Mouse (Mus musculus) heart, postnatal 4 days (tissue): ENCODE results near the gene Tmsb15l. TPM values are rescaled to one million over a fixed set of nuclear protein-coding genes. Genes with fewer than 3 reads are reported as not detected.
"Not testable (repeated sequence)": the region's sequence is repeated elsewhere in the genome, so short reads cannot be mapped to it uniquely, and the experiment has no call there.

ENCODE experiments used
- DNase-seq: peaks from one replicate; pipeline ENCODE4 v3.0.0; 2021
- total RNA-seq, 2 experiments: library from RNA; stranded (reverse); gene quantifications; 2 replicates each; pipeline ENCODE4 v1.2.3; 2021

The Tmsb15l gene
- under 1 TPM in 1 of 2 experiments, not detected in 1; 0.36 TPM for total RNA-seq

- DNase-seq, result no peak
These were observed at the start of gene Tmsb15l, which contains the start of gene Tmsb15b1 for GRCm38 (mm10) chrX:136976424-136977084. Gene Tmsb15l (minus strand): TSS chrX:136976869. Gene Tmsb15b1 (minus strand): TSS chrX:136976874.

GRCm38 (mm10) chrX:137019310-137019709 is 42.6 kb upstream of the Tmsb15l start:
- peak; percentile 67 for DNase-seq

GRCm38 (mm10) chrX:137017668-137018067 is 41.0 kb upstream of the Tmsb15l start:
- no peak for DNase-seq

GRCm38 (mm10) chrX:137015099-137015709 is 38.5 kb upstream of the Tmsb15l start:
- DNase-seq, result peak; percentile 46

GRCm38 (mm10) chrX:136996256-136996655 is 19.6 kb upstream of the Tmsb15l start:
- DNase-seq, result no peak

- no peak for DNase-seq
These were observed 17.0 kb upstream of the Tmsb15l start for GRCm38 (mm10) chrX:136993641-136994040.

GRCm38 (mm10) chrX:136992978-136993547 is 16.4 kb upstream of the Tmsb15l start, which contains the start of gene Zcchc18:
Gene Zcchc18 (plus strand): TSS chrX:136993155.
- peak; percentile 45 for DNase-seq

GRCm38 (mm10) chrX:136992191-136992965 is 15.7 kb upstream of the Tmsb15l start:
- DNase-seq, result no peak

GRCm38 (mm10) chrX:136991274-136991673 is 14.6 kb upstream of the Tmsb15l start:
- DNase-seq, result no peak

- no peak for DNase-seq
These were observed 9.4 kb upstream of the Tmsb15l start for GRCm38 (mm10) chrX:136986039-136986438.

- DNase-seq, result no peak
These were observed 1.9 kb upstream of the Tmsb15l start for GRCm38 (mm10) chrX:136978616-136979015.

GRCm38 (mm10) chrX:136975397-136975796 is 1.3 kb downstream of the Tmsb15l start, which contains the start of gene Tmsb15b2:
Gene Tmsb15b2 (minus strand): TSS chrX:136975497.
- not testable (repeated sequence) for DNase-seq

GRCm38 (mm10) chrX:136959688-136960087 is 17.0 kb downstream of the Tmsb15l start:
- peak; percentile 25 for DNase-seq

- not testable (repeated sequence) for DNase-seq
These were observed 18.4 kb downstream of the Tmsb15l start for GRCm38 (mm10) chrX:136958300-136958699.

GRCm38 (mm10) chrX:136957583-136958279 is 18.9 kb downstream of the Tmsb15l start:
- peak; percentile 53 for DNase-seq

GRCm38 (mm10) chrX:136937985-136938384 is 38.7 kb downstream of the Tmsb15l start:
- DNase-seq, result no peak

GRCm38 (mm10) chrX:136927031-136927430 is 49.6 kb downstream of the Tmsb15l start, which contains the start of gene H2bfm:
Gene H2bfm (plus strand): TSS chrX:136927325.
- no peak for DNase-seq

- DNase-seq, result no peak
These were observed 50.8 kb downstream of the Tmsb15l start for GRCm38 (mm10) chrX:136925863-136926262.
